Comparison of ENCODE assay signal across 8 mouse cellular contexts in genomic region chr9:107887804-107888266, GRCm38 (mm10). TPM values are rescaled to one million over a fixed set of nuclear protein-coding genes. Genes with fewer than 3 reads are reported as not detected.
DNase-seq lines count a peak whose midpoint lies in the region; ATAC-seq lines count a peak whose summit lies in the region.

Mon1a (plus strand) TSS chr9:107888151.

- under 1% methylated on average over 28 of the region's 28 CpGs for WGBS in hindbrain, embryonic 15.5 days

- H3K9me3 ChIP-seq in hindbrain, embryonic 15.5 days = no peaks in the 10 kb centered on the region

- peaks cover 10% of the 10 kb centered on the region for H3K27me3 ChIP-seq in hindbrain, embryonic 15.5 days

- H3K36me3 ChIP-seq in hindbrain, embryonic 15.5 days = no peaks in the 10 kb centered on the region

- peak within 1 kb of the TSS; percentile 85 for H3K27ac ChIP-seq in hindbrain, embryonic 15.5 days (replicated peaks)

- peak within 1 kb of the TSS; percentile 82 for H3K4me2 ChIP-seq in hindbrain, embryonic 15.5 days

- H3K4me3 ChIP-seq in hindbrain, embryonic 15.5 days = peak within 1 kb of the TSS; percentile 91

- peaks cover 22% of the 10 kb centered on the region for H3K4me1 ChIP-seq in hindbrain, embryonic 15.5 days (replicated peaks)

- H3K9ac ChIP-seq in hindbrain, embryonic 15.5 days = peak within 1 kb of the TSS; percentile 81

- peak; percentile 93 for DNase-seq in ZHBTc4 (ENCODE audit: low read depth, low spot score)
- peak; percentile 45 to 72 for DNase-seq in cerebellum, postnatal 4 days (ENCODE audit: low spot score in 2 of 2)
- peak; percentile 91 for DNase-seq in gastrocnemius, adult 18-20 months (ENCODE audit: low spot score)
- peak; percentile 84 for DNase-seq in left cerebral cortex, adult 11 months (ENCODE audit: low spot score)
- peak; percentile 96 for DNase-seq in lung, postnatal 36 days
- DNase-seq in retina, embryonic 14.5 days (ENCODE audit: low spot score) = peak; percentile 85
- peak; percentile 87 to 94 for DNase-seq in thymus, postnatal 36 days

- peak; percentile 97 for ATAC-seq in hindbrain, embryonic 15.5 days (ENCODE audit: low FRiP score, low read depth)

RNA-seq across cellular contexts. Expression of gene Mon1a, which starts in this region (rescaled TPM):
- 10 to 100 TPM; 10.8 to 11.1 TPM for total RNA-seq in gastrocnemius, adult 18-20 months (2021)
- 22.9 and 24.3 TPM in 2 replicates for polyA plus RNA-seq in hindbrain, embryonic 15.5 days (2015; fragmentation: Nextera tagmentation; extraction: Ambion mirVana)

Comparison
In these comparisons a context has a peak if more than half of its experiments do, and no peak if none do; other contexts are left out.
1. Peak in every context shown above with its lines: DNase-seq, ATAC-seq, H3K4me3 ChIP-seq and H3K27ac ChIP-seq.